Mouse (Mus musculus): ENCODE measurements around the gene Serpina9. TPM values are rescaled to one million over a fixed set of nuclear protein-coding genes. Genes with fewer than 3 reads are reported as not detected.

Serpina9 gene
- total RNA-seq (2021) = under 1 TPM in 1 of 2 experiments, not detected in 1; 0.18 TPM
- long read RNA-seq, experiment 1, partial matches to known transcripts = 0 of 1 reads
- long read RNA-seq, experiment 1, other reads (novel, unspliced or antisense) = 0 of 1 reads
- long read RNA-seq, experiment 2, partial matches to known transcripts = 0 of 1 reads
- long read RNA-seq, experiment 2, other reads (novel, unspliced or antisense) = 1 of 1 reads

- no peak for DNase-seq (ENCODE audit: low spot score in 2 of 2)
Measured at GRCm38 (mm10) chr12:104013620-104014019, at the start of gene Serpina9. Serpina9 (minus strand) TSS chr12:104013755.

DNA sequence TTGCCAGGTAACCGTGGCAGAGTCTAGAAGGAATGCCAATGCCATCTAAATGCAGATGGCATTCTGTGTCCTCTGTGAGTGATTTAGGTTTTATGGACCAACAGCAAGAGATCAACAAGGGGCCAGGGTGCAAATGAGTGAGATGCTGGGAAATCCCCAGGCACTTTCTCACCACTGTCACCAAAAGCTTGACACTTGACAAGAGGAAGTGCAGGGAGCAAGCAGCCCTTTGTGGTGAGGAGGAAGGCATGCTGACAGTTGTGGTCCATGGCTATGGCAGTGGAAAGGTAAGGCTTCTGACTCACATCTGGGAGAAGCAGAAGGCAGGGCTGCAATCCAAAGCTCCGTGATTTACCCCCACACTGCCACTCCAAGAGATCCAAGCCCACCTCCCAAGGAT, 48.3 kb upstream of the Serpina9 start:
- no peak for DNase-seq (ENCODE audit: low spot score in 2 of 2)

- no peak for DNase-seq (ENCODE audit: low spot score in 2 of 2)
Measured at GRCm38 (mm10) chr12:104060126-104060525, 46.6 kb upstream of the Serpina9 start.

DNA sequence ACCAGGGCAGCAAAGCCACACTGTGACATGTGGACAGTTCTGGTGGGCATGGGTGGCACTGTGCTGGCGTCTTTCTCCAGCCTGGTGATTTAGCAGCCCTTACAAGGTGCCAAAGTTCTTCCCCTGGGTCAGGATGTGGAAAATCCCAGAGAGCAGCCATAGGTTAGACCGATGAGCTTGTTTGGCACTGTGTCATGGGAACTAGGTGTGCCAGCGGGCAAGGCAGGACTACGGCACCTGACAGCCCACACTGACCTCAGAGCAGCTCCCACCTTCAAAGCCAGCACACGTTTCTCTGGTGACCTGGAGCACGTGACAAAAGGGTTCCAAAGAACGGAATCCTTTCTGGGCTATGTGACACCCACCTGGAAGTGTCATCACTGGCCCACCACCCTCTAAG, 44.0 kb upstream of the Serpina9 start:
- DNase-seq (ENCODE audit: low spot score in 2 of 2) = no peak

DNA sequence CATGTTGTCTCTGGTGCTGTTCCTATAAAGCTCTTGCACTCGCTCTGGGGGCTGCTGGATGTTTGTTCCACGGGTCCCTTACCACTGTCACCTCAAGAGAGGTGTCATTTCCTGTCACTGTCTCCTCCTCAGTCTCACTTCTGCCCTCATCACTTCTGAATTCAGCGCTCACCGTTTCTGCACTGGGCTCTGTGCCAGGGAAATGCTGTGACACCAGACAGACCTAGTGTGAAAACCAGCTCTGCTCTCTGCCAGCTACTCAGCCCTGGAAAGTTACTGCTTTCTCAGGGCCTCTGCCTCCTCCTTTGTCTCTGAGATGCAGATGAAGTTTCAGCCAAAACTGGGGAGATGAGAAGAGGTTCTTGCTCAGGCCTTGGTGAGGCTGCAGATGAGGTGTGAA, 43.5 kb upstream of the Serpina9 start:
- no peak for DNase-seq (ENCODE audit: low spot score in 2 of 2)

GRCm38 (mm10) chr12:104055755-104056154, 42.2 kb upstream of the Serpina9 start:
- DNase-seq (ENCODE audit: low spot score in 2 of 2) = no peak

- no peak for DNase-seq (ENCODE audit: low spot score in 2 of 2)
Measured at GRCm38 (mm10) chr12:104053995-104054394, 40.4 kb upstream of the Serpina9 start.

DNA sequence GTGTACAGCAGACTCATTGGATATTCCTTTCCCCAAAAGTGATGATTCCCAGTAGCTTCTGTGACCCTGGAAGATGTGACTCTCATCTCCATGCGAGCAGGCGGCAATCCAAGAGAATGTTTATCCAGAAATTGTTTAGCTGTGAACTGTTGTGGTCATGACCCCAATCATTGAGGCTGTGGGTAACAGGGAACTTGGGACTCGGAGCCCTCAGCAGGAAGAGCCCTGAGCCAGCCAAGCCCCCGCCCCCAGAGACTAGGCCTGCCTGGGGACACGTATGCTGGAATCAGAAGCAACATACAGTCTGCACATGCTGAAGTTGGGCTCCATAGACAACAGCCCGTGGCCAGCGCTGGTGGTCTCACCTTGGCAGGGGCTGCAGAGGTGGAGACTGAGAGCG, 32.2 kb upstream of the Serpina9 start:
- no peak for DNase-seq (ENCODE audit: low spot score in 2 of 2)

- no peak for DNase-seq (ENCODE audit: low spot score in 2 of 2)
Measured at GRCm38 (mm10) chr12:104044343-104044742, 30.8 kb upstream of the Serpina9 start, which contains the start of gene Serpina12. Serpina12 (minus strand) TSS chr12:104044443.

- no peak for DNase-seq (ENCODE audit: low spot score in 2 of 2)
Measured at GRCm38 (mm10) chr12:104042753-104043152, 29.2 kb upstream of the Serpina9 start.

- peak; percentile 50 to 64 for DNase-seq (ENCODE audit: low spot score in 2 of 2)
Measured at GRCm38 (mm10) chr12:104041401-104041800, 27.8 kb upstream of the Serpina9 start.

GRCm38 (mm10) chr12:104038181-104038580, 24.6 kb upstream of the Serpina9 start:
- DNase-seq (ENCODE audit: low spot score in 2 of 2) = no peak

GRCm38 (mm10) chr12:104033752-104034151, 20.2 kb upstream of the Serpina9 start:
- peak in 1 of 2 experiments; percentile 17 for DNase-seq (ENCODE audit: low spot score in 2 of 2)

- DNase-seq (ENCODE audit: low spot score in 2 of 2) = peak in 1 of 2 experiments; percentile 10
Measured at GRCm38 (mm10) chr12:104029986-104030385, 16.4 kb upstream of the Serpina9 start.

- DNase-seq (ENCODE audit: low spot score in 2 of 2) = no peak
Measured at GRCm38 (mm10) chr12:104015280-104015679, 1.7 kb upstream of the Serpina9 start.

DNA sequence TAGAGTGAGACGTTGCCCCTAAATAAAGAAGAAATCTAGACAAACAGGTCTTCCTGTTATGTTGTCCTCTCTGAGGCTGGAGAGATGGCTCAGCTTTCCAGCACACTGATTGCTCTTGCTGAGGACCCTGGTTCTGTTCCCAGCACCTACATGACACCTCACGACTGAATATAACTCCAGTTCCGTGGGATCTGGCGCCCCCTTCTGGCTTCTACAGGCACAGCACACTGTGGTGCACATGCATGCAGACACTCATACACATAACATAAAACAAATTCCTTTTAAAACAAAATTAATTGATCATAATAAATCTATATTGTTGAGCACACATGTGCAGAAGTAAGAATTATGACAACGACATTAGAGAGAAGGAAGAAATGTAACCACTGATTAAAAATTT, 8.9 kb downstream of the Serpina9 start:
- no peak for DNase-seq (ENCODE audit: low spot score in 2 of 2)

DNA sequence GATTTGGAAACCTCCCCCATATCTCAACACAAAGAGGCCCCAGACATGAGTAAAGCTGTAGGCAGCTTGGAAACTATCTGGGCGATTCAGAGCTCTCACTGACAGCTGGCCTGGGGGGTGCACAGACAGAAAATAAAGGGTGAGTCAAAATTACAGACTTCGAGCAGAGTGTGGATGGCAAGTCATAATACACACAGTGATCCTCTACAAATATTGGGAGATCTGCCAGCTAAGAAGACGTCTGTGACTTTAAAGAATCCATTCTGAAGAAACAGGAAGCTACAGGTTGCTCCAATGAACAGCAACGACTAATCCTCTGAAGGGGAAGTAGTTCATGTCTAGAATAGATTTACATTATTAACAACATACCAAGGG, 10.3 kb downstream of the Serpina9 start:
- DNase-seq (ENCODE audit: low spot score in 2 of 2) = peak in 1 of 2 experiments; percentile 48

- no peak for DNase-seq (ENCODE audit: low spot score in 2 of 2)
Measured at GRCm38 (mm10) chr12:104002569-104003237, 10.9 kb downstream of the Serpina9 start.

GRCm38 (mm10) chr12:104000594-104000993, 13.0 kb downstream of the Serpina9 start:
- DNase-seq (ENCODE audit: low spot score in 2 of 2) = no peak

- peak in 1 of 2 experiments; percentile 64 for DNase-seq (ENCODE audit: low spot score in 2 of 2)
Measured at GRCm38 (mm10) chr12:103999611-104000010, 13.9 kb downstream of the Serpina9 start.

DNA sequence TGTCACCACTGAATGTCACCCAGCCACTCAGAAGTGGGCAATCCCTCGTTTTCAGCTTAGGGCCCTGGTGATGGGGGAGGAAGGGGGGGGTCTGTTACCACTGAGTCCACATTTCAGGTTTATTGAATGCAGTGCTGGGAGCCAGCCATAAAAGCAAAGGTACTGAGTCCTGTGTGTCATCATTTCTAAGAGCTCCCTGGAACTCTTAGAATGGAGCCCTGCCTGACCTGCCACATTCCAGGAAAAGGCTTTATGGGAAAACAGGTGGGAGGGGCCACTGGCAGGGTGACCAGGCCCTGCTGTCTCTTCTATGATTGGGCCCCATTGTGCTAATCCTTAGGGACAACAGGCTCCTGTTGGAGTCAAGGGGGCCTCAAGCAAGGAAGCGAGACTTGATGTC, 17.0 kb downstream of the Serpina9 start:
- DNase-seq (ENCODE audit: low spot score in 2 of 2) = no peak

DNA sequence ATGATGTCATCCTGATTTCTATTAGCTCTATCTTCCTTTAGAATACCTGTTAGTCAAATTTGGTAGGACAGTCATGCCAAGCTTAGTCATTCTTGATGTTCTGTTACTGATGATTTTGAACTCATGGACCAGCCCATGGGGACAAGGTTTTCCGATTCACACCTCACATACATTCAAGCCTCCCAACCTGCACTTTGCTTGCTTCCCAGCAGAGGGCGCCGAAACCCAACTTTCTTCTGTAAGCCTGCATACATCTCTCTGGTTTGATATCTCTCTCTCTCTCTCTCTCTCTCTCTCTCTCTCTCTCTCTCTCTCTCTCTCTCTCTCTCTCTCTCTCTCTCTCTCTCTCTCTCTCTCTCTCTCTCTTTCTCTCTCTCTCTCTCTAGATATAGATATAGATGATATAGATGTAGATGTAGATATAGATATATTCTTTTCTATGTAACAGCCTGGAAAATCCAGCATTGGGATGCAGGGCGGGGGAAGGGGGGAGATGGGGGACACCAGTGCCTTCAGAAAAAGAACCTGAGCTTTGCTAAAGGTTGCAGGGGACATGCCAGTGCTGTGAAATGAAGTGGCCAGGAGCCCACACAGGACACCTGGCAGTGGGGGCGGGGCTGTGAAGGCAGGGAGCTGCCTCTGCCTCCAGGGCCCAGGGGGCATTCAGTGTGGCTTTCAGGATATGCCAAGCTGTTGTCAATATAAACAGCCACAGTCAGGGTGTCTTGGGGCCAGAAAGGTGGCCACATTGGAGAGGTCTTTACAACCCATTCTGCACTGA, 18.1 kb downstream of the Serpina9 start:
- DNase-seq (ENCODE audit: low spot score in 2 of 2) = peak; percentile 79 to 88

Measured in layer of hippocampus, postnatal 14 days (tissue).